Mouse (Mus musculus) urinary bladder, postnatal 4 days (tissue): ENCODE results near the gene Fbp1.
"Not testable (repeated sequence)": the region's sequence is repeated elsewhere in the genome, so short reads cannot be mapped to it uniquely, and the experiment has no call there.

ENCODE experiments used
- DNase-seq, 2 experiments: peaks; one replicate each; pipeline ENCODE4 v3.0.0; 2021 to 2022; ENCODE audit warnings: low spot score in 2 of 2

Fbp1 gene

DNA sequence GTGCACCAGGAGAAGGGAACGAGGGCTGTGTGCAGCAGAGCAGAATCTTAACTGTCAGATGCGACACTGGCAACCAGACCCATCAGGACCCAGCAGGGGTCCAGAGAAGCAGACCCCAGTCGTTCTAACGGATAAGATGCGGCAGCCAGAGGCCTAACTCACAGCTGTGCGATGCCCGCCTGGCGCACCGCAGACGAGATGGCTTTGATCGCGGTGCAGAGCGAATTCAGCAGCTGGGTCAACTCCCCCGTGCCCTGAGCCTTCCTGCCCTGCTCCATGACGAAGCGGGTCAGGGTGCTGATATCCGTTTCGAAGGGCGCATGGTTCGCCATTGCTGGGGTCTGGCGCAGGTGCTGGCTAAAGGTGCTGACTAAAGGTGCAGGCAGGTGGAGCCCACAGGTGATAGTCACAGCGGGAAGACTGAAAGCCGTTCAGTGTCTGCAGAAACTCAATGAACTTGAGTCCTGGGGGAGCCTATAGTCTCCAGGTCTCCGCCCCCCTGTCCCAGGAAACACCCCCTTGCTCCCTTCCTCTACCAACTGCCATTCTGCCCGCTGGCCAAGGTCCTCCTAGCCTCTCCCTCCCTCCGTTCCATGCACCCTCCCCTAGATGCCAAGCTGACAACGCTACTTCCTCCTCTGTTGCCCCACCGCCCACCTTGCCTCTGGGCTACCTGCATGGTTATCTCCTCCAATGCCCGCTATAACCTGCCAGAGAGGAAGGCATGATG is at the start of gene Fbp1:
TSS of gene Fbp1 (minus strand) at position 571 of the 730 bp plus-strand sequence.
- no peak for DNase-seq

DNA sequence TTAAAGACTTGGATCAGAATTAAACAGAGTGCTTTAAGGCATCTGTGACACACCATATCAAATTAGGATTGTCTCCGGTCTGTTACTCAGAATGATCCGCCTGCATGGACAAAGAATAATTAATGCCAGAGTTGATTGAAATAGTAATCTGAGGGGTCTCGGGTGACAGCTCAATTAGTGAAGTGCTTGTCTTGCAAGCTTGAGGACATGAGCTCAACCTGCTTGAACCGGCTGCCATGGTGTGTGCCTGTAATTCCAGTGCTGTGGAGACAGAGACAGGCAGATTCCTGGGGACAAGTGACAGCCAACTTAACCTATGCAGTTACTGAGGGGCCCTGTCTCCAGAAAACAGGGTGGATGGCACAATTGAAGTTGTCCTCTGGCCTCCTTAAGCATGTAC is 44.4 kb upstream of the Fbp1 start:
- DNase-seq: no peak

DNA sequence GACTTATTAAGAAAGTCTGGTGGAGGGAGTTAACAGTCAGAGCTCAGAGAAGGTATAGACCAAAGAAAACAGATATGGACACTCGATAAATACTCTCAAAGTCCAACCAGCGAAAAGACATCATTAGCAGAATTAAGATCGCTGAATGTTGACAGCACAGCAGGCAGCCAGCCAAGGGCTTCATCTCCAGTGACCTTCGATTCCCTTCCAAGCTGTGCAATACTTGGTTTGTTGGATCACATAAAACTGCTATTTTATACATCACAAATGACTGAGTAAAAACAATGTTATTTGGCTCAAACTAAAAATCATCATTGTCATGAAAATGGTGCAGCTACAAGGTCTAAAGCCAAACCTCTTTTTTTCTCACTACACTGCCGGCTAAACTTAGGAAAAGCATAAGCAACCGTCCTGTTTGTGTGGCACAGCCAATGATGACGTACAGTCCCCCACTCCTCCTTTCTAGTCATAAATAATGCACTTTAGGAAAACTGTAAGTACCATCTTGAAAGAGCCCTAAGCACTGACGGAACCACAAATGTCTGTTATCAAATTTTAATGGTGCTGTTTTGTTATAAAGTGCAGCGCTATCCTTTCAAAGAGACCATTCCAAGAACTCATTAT is 41.8 kb upstream of the Fbp1 start:
- peak in 1 of 2 experiments; percentile 37 for DNase-seq

DNA sequence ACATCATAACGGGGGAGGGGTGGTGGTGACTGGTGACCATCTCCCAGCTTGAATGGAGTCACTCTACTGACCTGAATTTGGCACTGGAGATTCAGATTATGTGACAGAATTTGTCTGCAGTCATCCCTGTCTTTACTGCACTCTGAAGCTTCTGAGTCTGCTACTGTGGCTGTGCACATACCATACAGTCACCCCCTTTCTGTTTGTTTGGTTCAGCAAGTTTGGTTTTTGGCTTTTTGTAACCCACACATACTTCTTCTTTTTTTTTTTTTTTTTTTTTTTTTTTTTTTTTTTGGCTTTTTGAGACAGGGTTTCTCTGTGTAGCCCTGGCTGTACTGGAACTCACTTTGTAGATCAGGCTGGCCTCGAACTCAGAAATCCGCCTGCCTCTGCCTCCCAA is 41.1 kb upstream of the Fbp1 start:
- DNase-seq: not testable (repeated sequence)

- DNase-seq: no peak
These were observed 39.4 kb upstream of the Fbp1 start for GRCm38 (mm10) chr13:62927470-62927869.

DNA sequence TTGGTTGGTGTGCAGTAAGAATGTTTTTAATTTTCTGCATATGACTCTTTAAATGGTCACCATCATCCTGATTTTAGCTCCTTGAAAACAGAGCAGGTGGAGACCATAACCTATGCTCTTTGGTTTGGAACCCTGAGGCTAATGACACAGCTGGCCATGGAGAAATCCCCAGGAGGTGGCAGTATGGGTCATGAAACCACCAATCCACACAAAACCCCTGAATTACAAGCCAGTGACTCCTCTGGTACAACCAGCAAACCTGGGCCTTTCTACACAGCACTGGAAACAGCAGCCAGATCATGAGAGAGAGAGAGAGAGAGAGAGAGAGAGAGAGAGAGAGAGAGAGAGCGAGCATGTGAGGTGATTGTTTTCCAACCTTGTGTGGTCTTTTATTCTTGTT is 38.4 kb upstream of the Fbp1 start:
- DNase-seq: peak; percentile 35 to 71

GRCm38 (mm10) chr13:62923182-62923581 is 35.1 kb upstream of the Fbp1 start:
- no peak for DNase-seq

DNA sequence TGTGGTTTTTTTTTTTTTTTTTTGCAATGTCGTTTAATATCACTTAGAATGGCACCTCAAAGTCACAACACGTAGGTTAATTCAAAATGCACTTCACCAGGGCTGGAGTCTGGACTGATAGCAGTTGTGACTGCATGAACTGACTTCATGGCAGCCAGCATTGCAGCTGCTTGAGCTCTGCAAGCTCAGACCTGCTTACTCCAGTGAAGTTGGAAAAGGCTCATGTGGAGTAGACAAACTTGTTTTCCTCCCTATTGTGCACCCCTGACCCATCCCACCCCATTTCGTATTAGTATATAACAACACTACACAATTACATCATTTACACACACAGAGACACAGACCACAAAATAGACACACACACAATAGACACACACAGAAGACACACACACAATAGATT is 34.6 kb upstream of the Fbp1 start:
- DNase-seq: no peak

- peak; percentile 67 to 82 for DNase-seq
These were observed 31.7 kb upstream of the Fbp1 start for GRCm38 (mm10) chr13:62919647-62920341.

GRCm38 (mm10) chr13:62917416-62918110 is 29.5 kb upstream of the Fbp1 start:
- no peak for DNase-seq

DNA sequence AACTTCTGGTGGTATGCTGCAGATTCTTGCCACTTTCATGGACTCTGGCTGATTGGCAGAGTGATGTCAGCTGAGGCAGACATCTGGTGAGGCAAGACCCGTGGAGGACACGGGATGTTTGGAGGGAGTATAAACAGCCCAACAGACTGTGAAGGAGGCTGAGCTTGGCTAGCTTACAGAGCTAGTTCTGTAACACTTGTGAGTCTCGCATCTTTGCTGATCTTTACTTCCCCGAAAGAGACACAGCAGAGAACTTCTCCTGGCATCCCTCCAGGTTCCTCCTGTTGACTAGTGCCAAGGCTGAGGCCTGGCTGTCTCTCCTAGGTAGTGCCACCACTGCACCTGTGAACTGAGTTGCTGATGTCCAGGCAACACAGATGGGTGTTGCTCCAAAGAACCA is 28.6 kb upstream of the Fbp1 start:
- DNase-seq: no peak

- no peak for DNase-seq
These were observed 23.5 kb upstream of the Fbp1 start for GRCm38 (mm10) chr13:62911575-62911974.

GRCm38 (mm10) chr13:62910206-62910605 is 22.1 kb upstream of the Fbp1 start:
- no peak for DNase-seq

- no peak for DNase-seq
These were observed 21.7 kb upstream of the Fbp1 start for GRCm38 (mm10) chr13:62909776-62910175.

GRCm38 (mm10) chr13:62908163-62908559 is 20.1 kb upstream of the Fbp1 start:
- DNase-seq: no peak

- no peak for DNase-seq
These were observed 19.6 kb upstream of the Fbp1 start for GRCm38 (mm10) chr13:62907527-62908162.

DNA sequence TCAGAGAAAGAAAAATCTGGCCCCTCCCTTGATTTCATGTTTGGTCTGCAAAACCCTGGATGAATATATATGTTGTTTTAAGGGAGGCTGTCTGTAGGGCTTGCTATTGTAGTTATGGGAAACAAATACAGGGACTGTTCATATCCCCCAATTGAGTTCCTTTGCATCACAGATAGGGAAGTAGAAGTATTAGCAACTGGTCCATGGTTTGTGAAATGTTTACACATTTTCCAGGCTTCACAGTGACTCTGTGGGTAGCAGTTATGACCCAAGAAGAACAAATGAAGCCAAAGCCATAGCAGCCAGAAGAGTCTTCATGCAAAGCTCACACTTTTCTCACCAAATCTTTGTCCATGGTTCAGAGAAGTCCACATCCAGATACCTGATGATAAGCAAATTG is 13.1 kb upstream of the Fbp1 start:
- DNase-seq: no peak

GRCm38 (mm10) chr13:62897927-62898646 is 10.0 kb upstream of the Fbp1 start:
- DNase-seq: no peak

DNA sequence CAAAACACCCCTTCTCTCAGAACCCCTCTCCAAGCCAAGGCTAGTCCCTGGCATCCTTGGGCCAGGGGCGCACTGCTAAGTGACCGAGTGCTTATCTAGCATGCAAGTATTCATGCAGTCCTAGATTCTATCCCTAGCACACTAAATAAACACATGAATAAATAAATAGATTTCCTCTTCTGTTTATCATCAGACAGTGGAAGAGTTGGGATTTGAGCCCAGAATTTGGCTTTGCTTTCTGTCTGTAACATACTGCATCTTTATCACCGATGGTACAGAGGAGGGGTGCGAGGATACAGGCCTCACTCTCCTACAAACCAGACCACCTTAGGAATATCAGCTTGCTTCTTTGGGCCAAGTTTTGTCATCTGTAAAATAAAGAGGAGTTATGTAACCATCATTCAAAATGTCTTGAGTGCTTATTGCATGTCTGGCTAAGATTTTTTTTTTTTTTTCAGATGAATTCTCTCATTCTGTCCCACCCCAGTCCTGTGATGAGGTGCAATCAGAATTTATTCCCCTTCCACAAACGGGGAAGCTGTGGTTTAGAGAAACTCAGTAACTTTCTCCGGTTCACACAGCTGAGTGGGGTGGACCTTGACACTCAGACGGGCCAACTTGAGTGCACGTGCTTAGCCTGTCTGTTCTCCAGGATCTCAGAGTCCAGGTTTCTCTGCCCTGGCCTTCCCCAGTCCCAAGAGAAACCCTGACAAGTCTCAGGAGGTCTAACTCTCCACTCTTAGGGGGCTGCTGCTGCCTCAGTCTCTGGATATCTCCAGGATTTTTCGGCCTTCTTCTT is 5.2 kb upstream of the Fbp1 start:
- DNase-seq: no peak

DNA sequence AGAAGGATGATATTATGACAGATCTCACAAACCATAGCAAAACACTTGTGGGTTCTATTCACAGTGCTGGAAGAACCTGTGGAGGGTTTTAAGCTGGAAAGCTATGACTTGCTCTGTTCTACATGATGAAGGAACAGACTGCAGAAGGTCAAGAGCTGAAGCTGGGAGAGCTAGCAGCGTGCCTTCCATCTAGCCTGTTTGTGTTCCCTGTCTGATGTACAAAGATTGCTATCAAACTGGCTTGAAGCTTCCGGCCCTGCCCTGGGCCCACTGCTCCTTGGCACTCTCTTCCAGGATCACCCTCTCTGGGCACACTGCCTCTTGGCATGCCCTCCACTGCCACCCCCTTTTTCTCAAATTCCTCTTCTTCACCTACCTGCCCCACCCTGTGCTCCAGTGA is 1.2 kb upstream of the Fbp1 start:
- DNase-seq: no peak
